Mouse (Mus musculus): ENCODE measurements around the gene Srek1ip1.

DNA sequence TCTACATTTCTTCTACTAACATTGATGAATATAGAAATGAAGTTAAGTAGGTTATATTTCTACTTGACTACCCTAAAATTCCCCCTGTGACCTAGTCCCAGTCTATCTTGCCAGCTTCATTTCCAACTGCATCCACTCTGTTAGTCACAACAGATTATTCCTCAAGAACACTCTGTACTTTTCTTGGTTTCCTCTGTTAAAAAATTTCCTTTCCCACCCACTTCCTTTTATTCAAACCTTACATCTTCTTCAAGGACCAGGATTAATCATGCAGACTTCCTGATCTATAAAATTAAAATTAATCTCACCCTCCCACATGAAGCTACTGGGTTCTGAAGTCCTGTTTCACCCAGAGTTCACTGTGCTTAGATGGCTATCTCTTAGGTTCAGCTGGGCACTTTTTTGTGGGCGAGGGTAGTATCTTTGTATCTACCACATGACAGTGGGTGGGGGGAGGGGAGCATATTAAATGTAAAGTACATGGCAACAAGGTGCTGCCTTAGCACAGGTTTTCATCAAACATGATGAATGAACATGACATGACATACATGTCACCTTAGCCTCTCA is 13.1 kb upstream of the Srek1ip1 start:
- TF ChIP-seq CTCF (IDR thresholded peaks at IDR 0.05; ENCODE audit: low read depth, low read length), result no peak
- TF ChIP-seq POLR2A (IDR thresholded peaks at IDR 0.05; ENCODE audit: insufficient read depth, low read length), result no peak

Data from ES-Bruce4 (cell line).